Mouse (Mus musculus) c-Kit-positive CD71-negative TER-119-negative erythroid progenitor cells, embryonic 14.5 days (primary cell): Measurements from ENCODE around the gene Riok2.

Experiments used
- DNase-seq: peaks from one replicate; pipeline ENCODE4 v3.0.0-alpha.2; 2013; ENCODE audit warnings: low read depth

Gene Riok2

GRCm38 (mm10) chr17:17408137-17408536 lies 34.0 kb downstream of the Riok2 start:
- DNase-seq = no peak

DNA sequence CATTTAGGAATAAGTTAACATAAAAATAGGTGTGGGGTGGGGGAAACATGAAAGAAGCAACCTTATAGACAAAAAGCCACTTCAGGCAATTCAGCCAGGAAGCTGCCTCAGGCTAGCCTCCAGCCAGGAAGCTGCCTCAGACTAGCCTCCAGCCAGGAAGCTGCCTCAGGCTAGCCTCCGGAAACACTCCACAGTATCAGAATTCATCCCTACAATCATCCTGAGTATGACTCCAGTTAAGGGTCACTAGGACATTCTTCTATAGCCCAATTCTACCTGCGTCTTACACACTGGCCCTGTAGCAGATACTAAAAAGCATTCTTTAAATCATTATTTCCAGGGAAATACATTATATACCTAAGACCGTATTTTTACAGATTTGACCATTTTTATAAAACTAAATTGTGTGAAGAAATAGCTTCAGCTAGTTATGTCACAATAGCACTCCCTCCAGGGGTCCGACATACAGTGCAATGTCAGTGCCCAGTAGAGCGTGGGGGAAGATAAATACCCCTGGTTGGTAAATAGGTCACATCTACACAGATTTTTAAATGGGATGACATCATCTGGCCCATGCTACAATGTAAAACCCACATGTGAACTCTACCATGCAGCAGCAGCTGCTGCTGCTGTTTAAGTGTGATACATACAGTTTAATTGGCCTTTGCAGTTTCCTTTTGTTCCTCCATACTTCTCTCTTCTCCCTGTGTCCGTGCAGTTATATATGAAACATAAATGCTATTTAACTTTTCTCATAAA lies 34.8 kb downstream of the Riok2 start:
- DNase-seq = no peak

DNA sequence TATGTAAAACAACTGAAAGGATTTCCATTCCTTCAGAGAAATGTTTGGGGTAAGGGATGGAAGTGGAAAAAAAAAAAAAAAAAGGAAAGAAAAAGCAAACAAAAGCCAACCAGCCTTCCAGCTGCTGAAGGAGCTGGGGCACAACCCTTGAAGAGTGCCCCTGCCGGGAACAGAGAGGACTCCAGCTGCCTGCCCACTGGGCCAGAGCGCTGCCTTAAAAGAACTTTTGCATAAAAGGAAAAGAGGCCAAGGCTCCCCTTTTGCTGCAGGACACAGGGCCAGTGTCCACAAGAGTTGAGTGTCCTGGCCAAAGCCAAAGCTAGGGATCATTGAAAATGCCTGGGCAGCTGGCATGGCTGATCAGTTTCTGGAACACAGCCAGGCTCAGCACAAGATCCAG lies 35.5 kb downstream of the Riok2 start:
- no peak for DNase-seq

- DNase-seq = no peak
Observed at GRCm38 (mm10) chr17:17411443-17411842, 37.3 kb downstream of the Riok2 start.

DNA sequence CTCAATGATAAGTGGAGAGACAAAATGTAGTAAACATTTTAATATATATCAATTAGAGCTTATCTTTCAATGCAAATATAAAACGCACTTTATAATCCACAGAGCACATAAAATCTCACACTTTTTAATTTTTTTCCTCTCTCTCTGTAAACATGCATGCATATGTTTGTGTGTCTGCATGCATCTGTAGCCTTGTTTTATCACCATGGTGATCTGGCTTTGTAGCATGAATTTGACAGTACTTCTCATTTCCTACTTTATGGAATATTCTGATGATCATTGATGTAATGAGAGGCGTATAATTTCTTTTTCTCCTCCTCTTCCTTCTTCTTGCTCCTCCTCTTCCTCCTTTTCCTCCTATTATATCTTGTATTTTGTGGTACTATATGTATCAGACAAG lies 38.1 kb downstream of the Riok2 start:
- DNase-seq = no peak

GRCm38 (mm10) chr17:17414206-17414605 lies 40.1 kb downstream of the Riok2 start:
- DNase-seq = no peak

DNA sequence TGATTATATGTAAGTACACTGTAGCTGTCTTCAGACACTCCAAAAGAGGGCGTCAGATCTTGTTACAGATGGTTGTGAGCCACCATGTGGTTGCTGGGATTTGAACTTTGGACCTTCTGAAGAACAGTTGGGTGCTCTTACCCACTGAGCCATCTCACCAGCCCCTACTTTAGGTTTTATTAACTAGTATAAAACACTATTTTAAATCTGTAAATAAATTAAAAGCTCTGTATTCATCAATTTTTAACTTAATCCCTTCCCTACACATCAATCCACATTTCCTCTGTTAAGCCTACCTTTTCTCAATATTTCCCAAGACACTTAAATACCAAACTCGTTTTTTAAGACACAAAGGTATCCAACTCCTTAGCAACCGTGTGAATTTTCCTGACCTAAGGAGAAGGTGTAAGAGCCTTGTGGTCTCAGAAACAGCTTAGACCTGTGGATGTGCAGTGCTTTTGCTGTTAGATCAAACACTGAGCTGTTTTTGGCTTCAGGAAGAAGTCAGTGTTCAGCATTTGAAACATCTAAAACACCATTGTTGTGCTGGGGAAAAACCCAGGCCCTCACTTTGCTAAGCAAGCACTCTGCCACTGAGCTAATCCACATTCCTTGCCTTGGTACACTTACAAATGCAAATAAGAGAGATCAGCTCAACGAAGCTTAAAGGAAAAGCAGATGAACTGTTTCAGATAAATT lies 50.6 kb downstream of the Riok2 start:
- DNase-seq = no peak

DNA sequence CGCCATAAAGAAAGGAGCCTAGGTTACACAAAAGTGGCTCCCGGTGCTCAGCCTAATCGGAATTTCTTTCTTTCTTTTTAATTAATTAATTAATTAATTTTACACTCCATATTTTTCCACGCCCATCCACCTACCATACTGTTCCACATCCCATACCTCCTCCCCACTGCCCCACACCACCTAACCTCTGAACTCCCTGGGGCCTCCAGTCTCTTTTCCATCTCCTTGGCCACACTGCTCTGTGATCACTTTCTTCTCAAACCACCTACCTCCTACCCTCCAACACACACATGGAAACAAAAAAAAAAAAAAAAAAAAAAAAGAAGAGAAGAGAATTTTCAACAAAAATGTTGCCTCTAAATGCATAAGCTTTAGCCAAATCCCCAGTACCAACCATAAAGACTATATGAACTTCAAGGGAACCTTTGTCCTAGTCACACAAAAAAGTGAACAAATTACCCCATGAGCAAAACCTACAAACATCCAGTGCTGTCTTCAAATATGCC lies 51.3 kb downstream of the Riok2 start:
- no peak for DNase-seq

- DNase-seq = no peak
Observed at GRCm38 (mm10) chr17:17425906-17426305, 51.8 kb downstream of the Riok2 start.

GRCm38 (mm10) chr17:17428888-17429287 lies 54.8 kb downstream of the Riok2 start:
- DNase-seq = no peak

DNA sequence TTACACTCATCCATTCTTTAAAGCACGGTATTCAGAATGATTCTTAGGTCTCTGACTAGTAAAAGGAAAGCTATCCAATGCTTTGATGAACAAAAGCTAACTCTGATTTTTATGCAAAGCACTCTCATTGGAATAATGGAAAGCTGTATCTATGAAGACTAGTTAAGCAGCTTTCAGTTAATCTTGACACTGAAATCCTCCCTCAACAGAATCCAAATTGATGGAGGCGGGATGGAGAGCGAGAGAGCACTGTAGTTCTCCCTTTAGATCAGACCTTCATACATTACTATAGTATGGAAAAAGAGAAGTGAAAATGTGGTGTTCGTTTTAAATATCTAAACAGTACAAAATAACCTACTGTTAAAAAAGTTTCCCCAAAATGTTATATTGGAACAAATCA lies 59.6 kb downstream of the Riok2 start:
- no peak for DNase-seq

DNA sequence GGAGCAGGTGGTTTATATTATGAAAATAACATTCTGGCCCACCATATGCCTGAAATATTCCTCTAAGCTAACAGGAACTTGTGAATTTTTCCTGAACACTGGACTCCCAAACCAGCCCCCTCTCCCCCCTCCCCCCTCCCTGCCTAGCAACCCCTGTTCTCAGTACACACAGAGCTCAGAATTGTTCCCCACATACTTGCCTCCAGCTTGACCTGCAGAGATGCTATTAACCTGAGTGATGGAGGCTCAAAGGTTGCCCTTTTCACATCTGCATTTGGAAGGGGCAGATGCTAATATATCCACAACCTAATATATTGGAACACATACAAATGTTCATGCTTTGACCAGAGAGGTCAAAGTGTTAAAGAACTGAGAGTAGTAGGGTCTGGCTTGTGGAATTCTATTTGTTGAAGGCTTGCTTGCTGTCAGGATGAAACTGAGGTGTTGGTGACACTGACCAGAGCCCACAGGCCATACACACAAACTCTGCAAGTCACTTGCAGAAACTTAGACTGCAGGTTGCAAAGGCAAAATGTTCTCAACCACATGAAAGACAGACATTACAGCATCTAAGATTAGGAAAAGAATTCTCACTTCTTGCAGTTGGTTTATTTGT lies 64.6 kb downstream of the Riok2 start:
- no peak for DNase-seq

GRCm38 (mm10) chr17:17441876-17442498 lies 67.9 kb downstream of the Riok2 start:
- no peak for DNase-seq

- no peak for DNase-seq
Observed at GRCm38 (mm10) chr17:17444297-17444886, 70.3 kb downstream of the Riok2 start.
